Mouse (Mus musculus): Measurements from ENCODE around the gene Herc6. TPM values are rescaled to one million over a fixed set of nuclear protein-coding genes. Genes with fewer than 3 reads are reported as not detected.

Gene Herc6
- polyA plus RNA-seq (2015; fragmentation: Nextera tagmentation; extraction: Ambion mirVana): 2.1 and 3.7 TPM in 2 replicates

GRCm38 (mm10) chr6:57580881-57581548, at the start of gene Herc6:
TSS of gene Herc6 (plus strand) at chr6:57581000.

GRCm38 (mm10) chr6:57535386-57535936, 45.3 kb upstream of the Herc6 start, which contains the start of gene Ppm1k:
TSS of gene Ppm1k (minus strand) at chr6:57535468.

GRCm38 (mm10) chr6:57691467-57692261, 110.9 kb downstream of the Herc6 start, which contains the start of gene Pyurf:
TSS of gene Pyurf (minus strand) at chr6:57692078.

GRCm38 (mm10) chr6:57702376-57702742, 121.6 kb downstream of the Herc6 start, which contains the start of gene Lancl2:
TSS of gene Lancl2 (plus strand) at chr6:57702540.

Other genes with a start within 250 kb of the Herc6 start
- not detected in 2 replicates for gene Vmn1r17, start 217.3 kb upstream of the Herc6 start, polyA plus RNA-seq (2015; fragmentation: Nextera tagmentation; extraction: Ambion mirVana)
- gene Vmn1r18, start 185.2 kb upstream of the Herc6 start, polyA plus RNA-seq (2015; fragmentation: Nextera tagmentation; extraction: Ambion mirVana): not detected in 2 replicates
- not detected in 2 replicates for gene Vmn1r19, start 177.2 kb upstream of the Herc6 start, polyA plus RNA-seq (2015; fragmentation: Nextera tagmentation; extraction: Ambion mirVana)
- gene Vmn1r20, start 152.1 kb upstream of the Herc6 start, polyA plus RNA-seq (2015; fragmentation: Nextera tagmentation; extraction: Ambion mirVana): not detected in 2 replicates
- 10.6 and 10.8 TPM in 2 replicates for gene Ppm1k, start 45.5 kb upstream of the Herc6 start, polyA plus RNA-seq (2015; fragmentation: Nextera tagmentation; extraction: Ambion mirVana)
- 18.3 and 19.0 TPM in 2 replicates for gene Pyurf, start 111.1 kb downstream of the Herc6 start, polyA plus RNA-seq (2015; fragmentation: Nextera tagmentation; extraction: Ambion mirVana)
- 65.1 and 66.1 TPM in 2 replicates for gene Lancl2, start 121.5 kb downstream of the Herc6 start, polyA plus RNA-seq (2015; fragmentation: Nextera tagmentation; extraction: Ambion mirVana)
- 87.9 and 106 TPM in 2 replicates for gene Vopp1, start 244.2 kb downstream of the Herc6 start, polyA plus RNA-seq (2015; fragmentation: Nextera tagmentation; extraction: Ambion mirVana)